Mouse (Mus musculus) CH12.LX (cell line): ENCODE results near the gene Nanog.

Source experiments
- CTCF ChIP-seq, 2 experiments: IDR thresholded peaks in 1 of 2; conservative IDR thresholded peaks in 1 of 2; 2 replicates each; pipeline ENCODE4 v1.5.1; 2011 to 2012; ENCODE audit warnings: low read depth in 2 of 2, low read length in 2 of 2, improper control_type of control experiment in 1 of 2, inconsistent platforms in 1 of 2, mild to moderate bottlenecking in 1 of 2, moderate library complexity in 1 of 2
- MAX ChIP-seq: IDR thresholded peaks from 2 replicates; pipeline ENCODE4 v1.6.1; 2011; ENCODE audit warnings: low read length, improper control_type of control experiment

DNA sequence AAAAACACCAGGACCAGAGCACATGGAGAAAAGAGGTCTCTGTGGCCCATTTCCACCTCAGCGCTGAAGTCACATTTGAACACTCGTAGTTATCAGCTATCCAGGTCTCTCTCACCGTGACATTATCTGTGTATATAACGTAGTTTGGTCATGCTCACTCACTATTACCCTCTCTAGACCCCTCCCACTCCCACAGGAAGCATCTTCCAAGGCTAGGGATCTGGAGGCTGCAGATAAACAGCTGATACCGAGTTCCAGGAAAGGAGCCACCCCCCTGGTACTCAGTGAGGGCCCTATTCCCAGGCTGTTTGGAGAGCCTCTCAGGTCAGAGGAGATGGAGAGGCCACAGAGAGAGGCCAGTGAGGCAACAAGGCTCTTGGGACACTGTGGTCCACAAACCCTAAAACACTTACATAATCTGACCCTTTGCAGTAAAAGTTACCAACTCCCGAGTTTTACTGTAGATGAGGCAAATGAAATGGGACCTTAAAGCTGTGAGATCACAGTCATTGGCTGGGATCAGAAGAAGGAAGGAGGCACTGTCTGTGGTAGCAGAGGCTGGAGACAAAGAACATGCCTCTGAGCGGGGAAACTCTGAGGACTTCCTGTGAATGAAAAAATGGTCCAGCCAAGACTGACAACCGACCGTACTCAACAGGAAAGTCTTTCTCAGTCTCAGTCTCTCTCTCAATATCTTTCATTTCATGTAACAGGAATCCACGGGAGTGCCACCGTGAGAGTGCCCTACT is 55.8 kb downstream of the Nanog start:
- TF ChIP-seq MAX = no peak
- TF ChIP-seq CTCF (conservative IDR thresholded peaks at IDR 0.05 in 1 of 2, IDR thresholded peaks at IDR 0.05 in 1 of 2; ENCODE audit: low read depth in 2 of 2, low read length in 2 of 2) = no peak
